Mouse (Mus musculus): ENCODE data around the gene 1810037I17Rik. TPM values are rescaled to one million over a fixed set of nuclear protein-coding genes. Genes with fewer than 3 reads are reported as not detected.

1810037I17Rik gene
- polyA plus RNA-seq, 1 experiment from 2014 or later = 50.2 TPM

- H3K36me3 ChIP-seq (ENCODE audit: inconsistent target) = no peaks in the 10 kb centered on the region
- 81% methylated on average over 3 of the region's 3 CpGs for WGBS (ENCODE audit: missing documents)
- no peak overlapping the region for H3K4me3 ChIP-seq (ENCODE audit: inconsistent target)
- H3K79me2 ChIP-seq (ENCODE audit: inconsistent target) = no peaks in the 10 kb centered on the region
- H3K27ac ChIP-seq = no peak overlapping the region
Measured at GRCm38 (mm10) chr3:122974833-122975232, 50.8 kb downstream of the 1810037I17Rik start.

GRCm38 (mm10) chr3:122975363-122975762 lies 51.4 kb downstream of the 1810037I17Rik start:
- Histone ChIP-seq H3K27ac (no peak overlapping the region), H3K4me3 (ENCODE audit: inconsistent target) (no peak overlapping the region), H3K36me3 (ENCODE audit: inconsistent target) (no peaks in the 10 kb centered on the region), H3K79me2 (ENCODE audit: inconsistent target) (no peaks in the 10 kb centered on the region)
- WGBS (ENCODE audit: missing documents) = 77% methylated on average over 4 of the region's 4 CpGs

Other genes with a start within 250 kb of the 1810037I17Rik start
- gene Pde5a, start 195.3 kb upstream of the 1810037I17Rik start, polyA plus RNA-seq (2018) = 0.21 to 0.46 TPM (median 0.25 TPM) in 3 replicates
- not detected in 3 replicates for gene Fabp2, start 29.1 kb upstream of the 1810037I17Rik start, polyA plus RNA-seq (2018)
- gene Gm10959, start 4.8 kb upstream of the 1810037I17Rik start, polyA plus RNA-seq (2018) = not detected in 3 replicates
- gene Usp53, start 60.3 kb downstream of the 1810037I17Rik start, polyA plus RNA-seq (2018) = 1.4 to 1.8 TPM (median 1.5 TPM) in 3 replicates
- gene Myoz2, start 110.8 kb downstream of the 1810037I17Rik start, polyA plus RNA-seq (2018) = not detected in 3 replicates